Mouse (Mus musculus) cerebellum, postnatal 25 days (tissue): ENCODE data around the gene Dnhd1.
"Not testable (repeated sequence)": the region's sequence is repeated elsewhere in the genome, so short reads cannot be mapped to it uniquely, and the experiment has no call there.

Source experiments
- DNase-seq, 2 experiments: peaks; one replicate each; pipeline ENCODE4 v3.0.0; 2021; ENCODE audit warnings: mixed read lengths in 2 of 2

Dnhd1 gene

DNA sequence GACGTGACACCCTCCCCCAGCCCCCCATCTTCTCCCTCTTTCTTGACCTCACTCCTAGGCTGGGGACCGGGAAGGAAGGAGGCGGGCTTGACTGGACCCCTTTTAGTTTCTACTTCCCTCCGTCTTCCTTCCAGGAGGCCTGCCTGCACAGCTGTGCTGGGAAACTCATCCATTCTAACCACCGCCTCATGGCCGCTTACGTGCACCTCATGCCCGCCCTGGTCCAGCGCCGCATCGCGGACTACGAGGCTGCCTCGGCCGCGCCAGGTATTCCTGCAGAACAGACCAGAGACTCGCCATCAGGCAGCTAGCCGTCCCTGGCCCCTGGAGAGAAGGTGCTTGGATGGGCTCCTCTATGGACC, 9.8 kb upstream of the Dnhd1 start:
- peak in 1 of 2 experiments; percentile 57 for DNase-seq

DNA sequence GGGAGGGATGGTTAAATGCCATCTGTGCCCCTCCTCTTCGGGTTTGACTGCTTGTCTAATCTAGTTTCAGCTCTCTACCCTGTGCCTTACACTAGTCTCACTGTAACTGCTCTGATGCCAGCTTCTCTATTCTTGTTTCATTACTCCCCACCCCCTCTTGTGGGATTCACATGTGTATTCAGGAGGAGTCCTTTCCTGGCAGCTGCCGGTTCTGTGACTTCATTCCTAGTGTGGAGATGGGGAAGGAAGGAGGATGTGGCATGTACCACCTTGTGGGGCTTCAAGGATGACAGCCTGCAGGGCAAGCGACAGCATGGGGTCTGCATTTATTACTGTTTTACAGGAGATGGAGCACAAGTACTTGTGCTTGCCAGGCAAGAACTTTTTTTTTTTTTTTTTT, 8.7 kb upstream of the Dnhd1 start:
- no peak for DNase-seq

DNA sequence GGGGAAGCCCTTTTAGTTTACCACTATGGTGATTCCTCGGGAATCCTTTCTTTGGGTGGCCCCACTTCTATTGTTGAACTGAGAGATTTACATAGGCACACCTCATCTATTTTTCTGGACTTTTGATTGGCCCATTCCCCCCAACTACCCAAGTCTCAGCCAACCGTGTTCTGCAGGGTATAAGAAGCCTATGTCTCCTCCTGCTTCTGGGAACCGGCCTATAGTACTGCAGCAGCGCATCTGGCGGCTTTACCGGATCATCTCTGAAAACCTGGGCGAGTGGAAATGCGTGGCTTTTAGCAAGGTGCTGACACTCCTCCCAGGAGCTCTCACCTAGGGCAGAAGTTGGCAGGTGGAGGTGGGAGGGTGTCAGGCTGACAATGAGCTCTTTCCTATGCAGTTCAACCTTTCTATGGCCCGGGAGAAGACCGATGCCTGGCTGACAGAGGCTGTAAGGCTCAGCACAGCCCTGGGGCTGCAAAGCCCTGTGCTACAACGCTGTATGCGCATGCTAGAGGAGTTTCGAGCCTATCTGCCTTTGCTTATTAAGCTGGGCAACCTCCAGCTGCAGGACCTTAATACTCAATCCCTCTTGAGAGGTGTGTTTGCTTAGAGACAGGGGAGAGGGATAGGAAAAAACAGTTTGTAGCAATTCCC, 35.0 kb downstream of the Dnhd1 start:
- no peak for DNase-seq

DNA sequence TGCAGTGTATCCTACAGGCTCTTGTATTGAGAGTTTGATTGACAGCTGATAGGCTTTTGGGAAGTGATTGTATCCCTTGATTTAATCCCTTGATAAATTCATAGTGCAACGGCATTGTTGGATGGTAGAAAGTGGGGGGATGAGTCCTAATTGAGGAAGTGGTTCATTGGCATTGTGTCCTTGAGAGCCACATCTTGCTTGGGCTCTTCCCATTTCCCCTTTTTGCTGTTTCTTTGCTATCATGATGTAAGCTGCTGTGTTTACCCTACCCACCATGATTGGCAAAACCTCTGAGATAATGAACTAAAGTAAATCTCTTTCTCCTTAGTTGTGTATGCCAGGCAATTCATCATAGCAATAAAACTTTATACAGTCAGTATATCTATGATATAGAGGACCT, 40.2 kb downstream of the Dnhd1 start:
- DNase-seq: no peak

DNA sequence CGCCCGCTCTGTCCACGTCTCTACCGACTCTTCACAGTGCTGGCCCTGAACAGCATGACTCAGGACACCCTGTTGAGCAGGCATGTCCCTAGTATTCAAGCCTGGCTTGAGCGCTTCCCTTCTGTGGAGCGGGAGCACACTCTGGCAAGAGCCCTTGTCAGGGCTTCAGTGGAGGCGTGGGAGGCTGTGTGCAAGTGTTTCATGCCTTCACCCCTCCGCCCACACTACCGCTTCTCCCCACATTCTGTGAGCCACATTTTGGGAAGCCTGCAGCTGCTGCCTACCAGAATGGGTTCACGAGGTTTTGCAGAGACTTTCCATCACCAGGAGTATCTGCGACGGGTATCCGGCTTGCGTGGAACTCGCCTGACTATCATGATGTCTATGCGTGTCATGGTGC, 52.6 kb downstream of the Dnhd1 start:
- DNase-seq: peak; percentile 15 to 22

DNA sequence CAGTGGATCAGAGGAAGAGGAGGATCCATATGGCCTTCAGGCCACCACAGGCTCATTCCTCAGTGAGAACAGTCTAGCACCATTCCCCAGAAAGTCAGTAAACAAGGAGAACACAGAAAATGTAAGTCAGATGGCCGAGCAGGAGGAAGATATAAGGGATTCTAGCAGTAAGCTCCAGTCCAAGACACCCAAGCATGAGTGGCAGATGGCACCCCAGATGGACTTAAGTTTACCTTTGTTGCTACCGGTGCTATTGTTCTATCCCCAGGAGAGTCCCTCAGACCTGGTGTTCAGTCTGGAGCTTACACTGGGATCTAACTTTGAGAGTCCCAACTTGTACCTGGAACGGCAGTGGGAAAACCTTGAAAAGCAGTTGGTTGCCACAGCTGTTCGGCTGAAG, 53.2 kb downstream of the Dnhd1 start:
- peak; percentile 40 to 44 for DNase-seq

DNA sequence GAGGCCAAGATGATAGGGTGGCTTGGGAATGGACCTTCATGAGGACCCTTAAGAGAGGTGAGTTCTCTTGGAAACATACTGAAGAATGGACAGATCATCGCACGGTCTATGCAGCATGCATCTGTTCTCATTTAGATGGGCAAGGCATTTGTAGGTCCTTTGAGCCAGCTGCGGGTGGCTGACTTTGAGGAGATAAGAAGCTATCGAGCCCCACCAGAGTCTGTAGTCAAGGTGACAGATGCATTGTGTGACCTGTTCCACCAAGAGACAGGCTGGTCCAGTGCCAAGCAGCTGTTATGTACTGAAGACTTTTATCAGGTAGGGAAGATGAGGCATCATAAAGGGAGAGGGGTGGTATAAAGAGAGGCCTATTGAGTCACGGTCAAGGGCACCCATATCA, 58.1 kb downstream of the Dnhd1 start:
- no peak for DNase-seq

DNA sequence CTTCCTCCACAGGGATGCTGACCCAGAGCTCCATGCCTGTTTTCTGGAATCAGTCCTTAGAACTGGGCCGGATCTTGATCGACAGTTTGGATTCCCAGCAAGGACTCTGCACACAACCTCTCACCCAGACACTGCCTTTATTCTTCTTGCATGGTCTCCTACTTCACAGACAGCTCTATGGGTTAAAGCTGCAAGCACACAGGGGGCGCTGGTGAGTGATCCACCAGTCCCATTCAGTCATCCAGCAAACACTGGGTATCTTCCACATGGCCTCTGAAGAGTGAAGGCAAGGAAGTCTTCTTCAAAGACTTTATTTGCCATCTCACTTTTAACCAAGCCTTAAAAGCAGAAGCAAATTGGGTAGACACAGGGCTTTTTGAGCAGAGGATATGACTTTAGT, 64.7 kb downstream of the Dnhd1 start:
- no peak for DNase-seq

DNA sequence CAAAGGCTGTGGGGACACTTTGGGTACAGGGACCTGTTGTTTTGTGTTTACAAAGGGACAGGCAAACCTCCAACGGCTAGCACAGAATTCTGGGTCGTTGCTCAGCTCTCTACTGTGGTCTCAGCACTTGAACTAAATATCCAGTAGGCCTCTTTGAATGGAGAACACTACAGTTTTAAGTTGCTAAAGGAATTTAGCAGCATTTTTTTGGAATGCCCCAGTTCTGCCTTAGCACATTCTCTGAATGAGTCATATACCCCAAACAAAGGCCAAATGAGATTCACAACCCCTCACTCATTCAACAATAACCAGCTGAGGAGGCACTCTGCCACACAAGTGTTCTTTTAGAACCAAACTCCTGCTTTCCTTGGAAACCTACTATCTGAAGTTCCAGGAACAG, 71.3 kb downstream of the Dnhd1 start:
- no peak for DNase-seq

DNA sequence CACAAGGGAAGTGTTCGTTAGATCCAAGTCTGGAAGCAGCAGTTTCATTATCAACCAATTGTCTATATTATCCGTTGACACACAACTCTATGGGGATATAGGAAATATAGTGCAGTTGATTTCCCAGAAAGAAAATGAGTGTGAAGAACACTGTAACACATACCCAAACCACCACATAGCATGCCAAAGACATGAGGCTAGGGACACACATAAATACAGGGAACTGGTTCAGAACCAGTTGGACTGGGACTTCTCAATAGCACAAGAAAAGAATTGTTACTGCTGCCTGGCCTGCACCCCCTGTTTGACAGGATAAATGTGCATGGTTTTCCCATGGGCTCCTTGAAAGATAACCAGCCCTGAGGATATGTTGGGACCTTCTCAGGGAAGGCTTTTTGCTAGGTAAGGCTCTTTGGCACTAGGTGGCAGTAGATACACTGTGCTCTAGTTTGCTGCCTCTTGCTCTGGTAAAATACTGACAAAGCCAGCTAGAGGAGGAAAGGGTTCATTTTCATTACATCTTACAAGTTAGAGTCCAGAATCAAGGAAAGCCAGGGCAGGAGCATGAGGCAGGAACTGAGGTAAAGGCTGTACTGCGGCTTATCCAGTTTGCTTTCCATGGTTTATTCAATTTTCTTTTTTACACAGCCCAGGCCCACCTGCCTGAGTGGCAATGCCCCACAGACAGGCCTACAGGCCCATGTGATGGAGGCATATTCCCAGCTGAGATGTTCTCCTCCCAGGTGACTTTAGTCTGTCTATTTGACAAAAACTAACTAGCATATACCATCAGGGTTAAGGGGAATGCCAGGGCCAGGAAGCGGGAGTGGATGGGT, 75.7 kb downstream of the Dnhd1 start:
- DNase-seq: peak; percentile 47 to 63

DNA sequence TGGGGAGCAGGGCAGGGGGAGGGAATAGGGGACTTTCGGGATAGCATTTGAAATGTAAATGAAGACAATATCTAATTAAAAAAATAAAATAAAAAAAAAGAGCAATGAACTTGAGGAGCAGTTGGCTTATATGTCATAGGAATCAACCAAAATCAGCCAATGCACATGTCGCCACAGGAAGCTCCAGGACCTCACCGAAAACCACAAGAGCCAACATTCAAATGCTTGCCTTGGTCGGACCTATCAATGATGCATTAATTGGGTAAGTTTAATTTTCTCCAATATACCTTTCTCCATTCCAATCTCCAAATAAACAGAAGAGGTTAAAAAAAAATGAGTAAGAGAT, 76.3 kb downstream of the Dnhd1 start:
- DNase-seq: no peak

DNA sequence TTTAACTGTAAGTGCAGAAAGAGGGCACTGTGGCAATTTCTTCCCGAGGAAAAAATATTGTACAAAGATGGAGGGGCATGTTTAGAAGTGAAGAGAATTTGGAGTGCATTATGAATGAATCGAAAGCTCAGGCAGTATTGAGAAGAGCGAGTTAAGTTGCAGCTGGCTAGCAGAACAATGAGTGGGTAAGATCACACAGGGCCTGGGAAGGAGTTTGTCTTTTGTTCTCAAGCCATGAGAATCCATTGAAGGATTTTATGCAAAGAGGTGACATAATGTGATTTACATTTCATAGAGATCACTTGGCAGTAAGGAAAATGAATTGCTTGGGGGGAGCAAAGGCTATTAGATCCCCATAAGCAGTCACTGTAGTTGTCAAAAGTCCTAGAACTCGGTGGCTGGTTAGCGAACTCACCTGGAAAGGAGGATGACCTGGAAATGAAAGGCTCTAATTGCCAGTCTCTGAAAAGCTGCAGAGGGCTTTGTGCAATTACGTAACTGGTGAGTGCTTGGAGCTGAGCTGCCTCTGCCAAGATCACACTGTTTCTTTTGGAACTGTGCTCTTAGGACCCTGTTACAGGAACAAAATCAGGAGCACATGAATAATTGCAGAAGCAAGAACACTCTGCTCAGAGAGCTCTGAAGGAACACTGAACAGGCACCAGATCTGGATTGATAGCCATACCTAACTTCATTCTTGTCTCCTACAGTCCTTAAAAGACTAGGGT, 78.2 kb downstream of the Dnhd1 start:
- DNase-seq: no peak

DNA sequence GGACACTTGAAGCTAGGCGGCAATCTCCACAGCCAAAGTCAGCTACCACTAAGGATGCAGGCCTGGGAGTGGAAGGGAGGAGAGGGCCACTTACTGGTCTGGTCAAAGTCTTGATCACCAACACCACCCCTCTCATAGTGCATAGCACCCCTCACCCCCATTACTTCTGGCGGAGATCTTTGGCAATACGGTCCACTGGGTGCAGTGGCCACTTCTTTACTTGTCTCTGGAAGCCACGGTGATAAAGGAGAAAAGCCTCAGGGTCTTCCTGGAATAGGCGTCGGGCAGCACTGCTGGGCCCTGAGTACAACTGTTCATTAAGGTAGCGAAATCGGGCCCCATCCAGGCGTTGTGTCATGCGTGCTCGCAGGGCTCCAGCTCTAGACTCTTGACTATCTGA, 83.2 kb downstream of the Dnhd1 start:
- no peak for DNase-seq

DNA sequence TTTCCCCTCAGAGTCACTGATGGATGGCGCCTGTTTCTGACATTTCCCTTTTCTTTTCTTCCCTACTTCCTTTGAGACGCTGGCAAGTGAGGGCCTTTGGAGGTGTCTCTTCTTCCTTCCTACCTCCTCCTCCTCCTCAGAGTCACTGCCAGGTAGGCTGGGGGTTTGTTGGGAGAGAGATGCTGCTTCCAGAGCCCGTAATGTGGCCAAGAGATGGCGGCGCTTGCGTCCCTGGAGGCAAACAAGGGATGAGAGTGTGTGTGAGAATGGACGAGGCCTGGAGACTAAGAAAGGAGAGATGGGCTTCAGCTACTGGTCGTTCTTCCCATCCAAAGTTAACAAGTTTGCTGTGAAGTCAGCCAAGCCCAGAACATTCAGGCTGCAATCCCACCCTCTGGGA, 84.2 kb downstream of the Dnhd1 start:
- DNase-seq: no peak

DNA sequence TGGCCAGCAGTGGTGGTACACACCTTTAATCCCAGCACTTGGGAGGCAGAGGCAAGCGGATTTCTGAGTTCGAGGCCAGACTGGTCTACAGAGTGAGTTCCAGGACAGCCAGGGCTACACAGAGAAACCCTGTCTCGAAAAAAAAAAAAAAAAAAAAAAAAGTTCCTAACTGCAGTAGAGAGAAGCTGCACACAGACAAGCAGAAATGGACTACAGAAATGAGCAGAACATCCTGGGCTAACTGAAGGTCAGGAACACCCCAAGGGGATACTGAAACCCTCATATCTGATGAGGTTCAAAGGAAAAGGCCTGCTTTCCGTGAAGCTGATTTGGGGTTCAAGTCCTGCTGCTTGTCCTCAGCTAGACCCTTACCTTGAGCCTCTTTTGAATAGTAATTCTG, 84.8 kb downstream of the Dnhd1 start:
- DNase-seq: not testable (repeated sequence)

DNA sequence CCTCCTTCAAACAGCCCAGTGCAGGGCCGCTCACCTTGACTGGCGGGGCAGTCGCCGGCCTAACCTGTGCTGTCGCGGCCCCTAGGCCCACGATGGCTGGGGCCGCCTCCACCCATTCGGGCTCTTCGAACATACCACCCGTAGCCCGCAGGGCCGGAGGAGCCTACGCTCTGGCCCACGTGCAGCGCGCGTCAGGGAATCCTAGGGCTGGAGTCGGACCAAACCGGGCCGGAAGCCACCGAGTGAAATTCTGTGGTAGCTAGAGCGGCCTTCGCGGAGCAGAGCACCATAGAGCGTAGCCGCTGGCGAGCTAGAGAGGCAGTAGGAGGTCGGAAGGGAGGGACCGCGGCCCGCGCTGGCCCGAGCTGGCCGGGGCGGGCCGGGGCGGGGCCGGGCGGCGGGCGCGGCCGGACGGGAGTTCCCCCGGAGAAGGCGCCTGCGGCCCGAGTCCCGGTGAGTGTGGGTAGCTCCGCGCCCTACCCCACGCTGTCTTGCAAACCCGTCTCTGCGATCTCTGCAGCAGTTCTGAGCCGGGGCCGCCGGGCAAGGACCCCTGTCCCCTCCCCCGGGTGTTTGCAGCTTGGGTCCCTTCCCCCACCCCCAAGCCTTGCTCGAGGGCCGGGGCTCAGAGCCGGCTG, 85.8 kb downstream of the Dnhd1 start, which contains the start of gene Ilk:
Gene Ilk (plus strand): TSS at position 329 of the 638 bp plus-strand sequence.
- peak; percentile 94 to 95 for DNase-seq

DNA sequence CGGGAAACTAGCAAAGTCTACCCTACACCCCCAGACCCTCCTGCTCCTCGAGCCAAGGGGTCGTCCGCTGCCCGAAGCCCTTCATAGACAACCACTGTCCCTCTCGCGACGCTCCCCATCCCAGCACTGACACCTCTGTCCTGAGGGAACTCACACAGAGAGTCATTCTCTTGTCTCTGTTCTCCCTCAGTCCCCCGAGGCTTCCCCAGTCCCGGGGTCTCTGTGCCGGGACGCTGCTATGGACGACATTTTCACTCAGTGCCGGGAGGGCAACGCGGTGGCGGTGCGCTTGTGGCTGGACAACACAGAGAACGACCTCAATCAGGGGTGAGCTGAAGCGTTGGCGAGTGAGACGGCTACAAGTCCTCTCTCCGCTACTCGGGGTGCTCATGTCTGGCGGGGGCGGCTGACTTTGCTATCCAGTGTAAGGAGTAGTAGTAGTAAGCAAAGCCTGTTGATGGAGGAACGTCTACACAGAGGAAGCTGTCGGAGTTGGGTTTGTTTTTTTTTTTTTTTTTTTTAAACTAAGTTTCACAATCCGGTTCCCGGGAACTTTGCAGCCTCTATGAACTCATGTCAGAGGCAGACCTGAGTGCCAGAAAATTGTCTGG, 86.4 kb downstream of the Dnhd1 start, which contains the start of gene Rrp8:
Gene Rrp8 (minus strand): TSS at position 475 of the 611 bp plus-strand sequence.
- peak; percentile 54 to 56 for DNase-seq

DNA sequence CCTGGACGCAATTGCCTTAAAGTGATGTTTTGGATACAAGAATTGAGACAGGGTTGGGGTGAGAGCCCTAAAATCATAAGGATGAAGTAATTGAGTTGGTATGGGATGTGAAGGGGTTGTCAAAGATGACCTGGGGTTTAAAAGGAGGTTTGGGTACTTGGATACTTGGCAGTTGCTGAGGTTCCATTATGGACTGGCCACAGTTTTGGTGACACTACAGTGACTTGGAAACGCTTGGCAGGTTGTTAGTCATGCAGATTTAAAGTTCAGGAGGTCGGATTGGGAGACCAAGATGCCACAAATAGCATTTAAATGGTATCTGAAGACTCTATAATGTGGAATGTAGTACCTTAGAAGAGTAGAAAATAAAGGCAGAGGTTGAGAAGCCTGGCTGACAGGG, 87.0 kb downstream of the Dnhd1 start:
- DNase-seq: no peak

DNA sequence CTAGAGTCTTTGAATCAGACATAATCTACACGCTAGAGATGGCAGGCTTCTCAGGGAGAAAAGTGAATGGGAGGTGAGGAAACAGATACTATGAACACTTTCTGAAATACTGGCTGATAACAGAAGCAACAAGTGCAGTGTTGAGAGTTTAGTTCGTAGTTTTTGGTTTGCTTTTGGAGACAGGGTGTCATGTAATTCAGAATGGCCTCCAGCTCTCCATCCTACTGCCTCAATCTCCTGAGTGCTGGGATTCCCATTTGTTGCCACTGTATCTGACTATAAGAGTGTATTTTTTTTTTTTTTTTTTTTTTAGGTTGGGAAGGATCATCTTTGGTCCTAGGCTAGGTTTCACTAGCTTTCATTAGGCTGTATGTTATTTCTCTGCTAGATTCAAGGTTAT, 87.7 kb downstream of the Dnhd1 start:
- no peak for DNase-seq

DNA sequence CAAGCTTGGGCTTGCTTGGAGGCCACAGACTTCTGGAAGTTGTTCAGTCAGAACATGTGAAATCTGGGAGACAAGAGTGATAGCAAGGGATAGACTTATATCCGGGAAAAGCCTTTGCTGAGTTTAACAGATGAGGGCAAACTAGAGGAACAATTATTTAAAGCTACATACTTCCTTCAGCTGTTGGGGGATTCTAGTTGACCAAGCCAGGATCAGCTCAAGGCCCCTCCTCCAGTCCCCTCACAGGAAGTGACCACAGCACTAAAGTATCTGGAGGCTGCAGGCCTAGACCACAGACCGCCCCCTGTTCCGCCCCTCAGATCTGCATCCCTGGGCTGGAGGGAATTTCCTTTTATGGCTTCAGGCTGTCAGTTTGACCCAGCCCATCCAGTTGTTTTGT, 88.3 kb downstream of the Dnhd1 start:
- DNase-seq: no peak

DNA sequence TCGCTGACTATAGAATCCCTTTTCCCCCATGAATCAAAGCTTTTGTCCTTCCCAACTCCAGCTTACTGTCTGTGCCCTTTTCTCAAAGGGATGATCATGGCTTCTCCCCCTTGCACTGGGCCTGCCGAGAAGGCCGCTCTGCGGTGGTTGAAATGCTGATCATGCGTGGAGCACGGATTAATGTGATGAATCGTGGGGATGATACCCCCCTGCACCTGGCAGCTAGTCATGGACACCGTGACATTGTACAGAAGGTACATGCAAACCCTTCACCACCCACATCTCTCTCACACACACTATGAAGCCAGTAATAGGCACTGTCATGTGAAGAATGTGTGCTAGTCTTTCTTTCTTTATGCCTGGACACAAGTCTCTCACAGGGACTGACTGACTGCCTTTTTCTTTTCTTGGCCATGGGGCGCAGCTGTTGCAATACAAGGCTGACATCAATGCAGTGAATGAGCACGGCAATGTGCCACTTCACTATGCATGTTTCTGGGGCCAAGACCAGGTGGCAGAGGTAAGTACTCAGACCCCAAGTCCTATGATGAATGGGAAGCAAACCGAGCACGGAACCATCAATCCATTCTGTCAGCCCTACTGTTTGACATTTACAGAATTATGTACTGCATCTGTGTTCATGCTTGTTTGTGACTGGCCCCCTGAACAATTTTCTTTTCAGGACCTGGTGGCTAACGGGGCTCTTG, 89.6 kb downstream of the Dnhd1 start:
- no peak for DNase-seq

DNA sequence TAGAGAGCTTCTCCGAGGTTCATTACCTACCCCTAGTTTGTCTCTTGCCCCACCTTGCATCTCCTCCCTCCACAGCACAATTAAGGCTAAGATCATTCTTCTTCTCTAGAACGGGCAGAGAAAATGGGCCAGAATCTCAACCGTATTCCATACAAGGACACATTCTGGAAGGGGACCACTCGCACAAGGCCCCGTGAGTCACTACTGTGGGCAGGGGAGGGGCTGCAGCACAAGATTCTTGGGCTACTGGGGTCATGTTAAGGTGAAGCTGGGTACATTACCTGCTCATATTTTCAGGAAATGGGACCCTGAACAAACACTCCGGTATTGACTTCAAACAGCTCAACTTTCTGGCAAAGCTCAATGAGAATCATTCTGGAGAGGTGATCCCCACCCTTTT, 90.2 kb downstream of the Dnhd1 start:
- no peak for DNase-seq
